Mouse (Mus musculus) forebrain, embryonic 14.5 days (tissue): Measurements from ENCODE around the gene Scrg1. TPM values are rescaled to one million over a fixed set of nuclear protein-coding genes. Genes with fewer than 3 reads are reported as not detected.
"Not testable (repeated sequence)": the region's sequence is repeated elsewhere in the genome, so short reads cannot be mapped to it uniquely, and the experiment has no call there.

Source experiments
- ATAC-seq: fragments of 200-750 bp; cut with Nextera tagmentation; 2 replicates; pipeline ENCODE4 v1.8.0; 2017; ENCODE audit warnings: mild to moderate bottlenecking, moderate library complexity
- DNase-seq: peaks from one replicate; pipeline ENCODE4 v3.0.0-alpha.2; 2015; ENCODE audit warnings: low spot score
- H3K27ac ChIP-seq: fragments of 300-500 bp; sonication (generic); 2 replicates; pipeline ENCODE4 v1.5.1; 2014; ENCODE audit warnings: low read depth, mild to moderate bottlenecking, control low read depth, low read length, moderate library complexity
- H3K27me3 ChIP-seq: fragments of 300-500 bp; sonication (generic); replicated peaks from 2 replicates; pipeline ENCODE4 v1.6.1; 2014; ENCODE audit warnings: low read length, control low read depth, mixed read lengths; ENCODE audit not compliant: control insufficient read depth, insufficient read depth
- H3K36me3 ChIP-seq: fragments of 300-500 bp; sonication (generic); 2 replicates; pipeline ENCODE4 v1.6.1; 2014; ENCODE audit warnings: low read length, control low read depth; ENCODE audit not compliant: control insufficient read depth, insufficient read depth
- H3K4me1 ChIP-seq: fragments of 300-500 bp; sonication (generic); 2 replicates; pipeline ENCODE4 v1.6.1; 2014; ENCODE audit warnings: antibody characterized with exemption, low read length, control low read depth; ENCODE audit not compliant: control insufficient read depth, insufficient read depth
- H3K4me2 ChIP-seq: fragments of 300-500 bp; sonication (generic); 2 replicates; pipeline ENCODE4 v1.6.1; 2014; ENCODE audit warnings: mild to moderate bottlenecking, control low read depth, low read length
- H3K4me3 ChIP-seq: fragments of 300-500 bp; sonication (generic); 2 replicates; pipeline ENCODE4 v1.5.1; 2014; ENCODE audit warnings: low read depth, low read length, control low read depth
- H3K9ac ChIP-seq: fragments of 300-500 bp; sonication (generic); 2 replicates; pipeline ENCODE4 v1.6.1; 2014; ENCODE audit warnings: mild to moderate bottlenecking, low read length, control low read depth, moderate library complexity
- H3K9me3 ChIP-seq: fragments of 300-500 bp; sonication (generic); replicated peaks from 2 replicates; pipeline ENCODE4 v1.6.1; 2016; ENCODE audit warnings: low read length, control low read depth, mixed read lengths; ENCODE audit not compliant: control insufficient read depth
- WGBS: fragments of 180-500 bp; shearing (Covaris S2); extraction: QIAGEN DNeasy Blood & Tissue Kit; methylation state at CpG from one replicate; pipeline ENCODE4 v1.1.7; 2014; 5-methylcytosine and 5-hydroxymethylcytosine counted together
- polyA plus RNA-seq: library from polyadenylated mRNA; unstranded; fragments of >200 nt; fragmentation: Nextera tagmentation; extraction: Ambion mirVana; gene quantifications from 2 replicates; pipeline ENCODE4 v1.2.1, GENCODE M21; 2014

Gene Scrg1
- polyA plus RNA-seq, 1 experiment from 2014 or later, result 6.9 TPM

DNA sequence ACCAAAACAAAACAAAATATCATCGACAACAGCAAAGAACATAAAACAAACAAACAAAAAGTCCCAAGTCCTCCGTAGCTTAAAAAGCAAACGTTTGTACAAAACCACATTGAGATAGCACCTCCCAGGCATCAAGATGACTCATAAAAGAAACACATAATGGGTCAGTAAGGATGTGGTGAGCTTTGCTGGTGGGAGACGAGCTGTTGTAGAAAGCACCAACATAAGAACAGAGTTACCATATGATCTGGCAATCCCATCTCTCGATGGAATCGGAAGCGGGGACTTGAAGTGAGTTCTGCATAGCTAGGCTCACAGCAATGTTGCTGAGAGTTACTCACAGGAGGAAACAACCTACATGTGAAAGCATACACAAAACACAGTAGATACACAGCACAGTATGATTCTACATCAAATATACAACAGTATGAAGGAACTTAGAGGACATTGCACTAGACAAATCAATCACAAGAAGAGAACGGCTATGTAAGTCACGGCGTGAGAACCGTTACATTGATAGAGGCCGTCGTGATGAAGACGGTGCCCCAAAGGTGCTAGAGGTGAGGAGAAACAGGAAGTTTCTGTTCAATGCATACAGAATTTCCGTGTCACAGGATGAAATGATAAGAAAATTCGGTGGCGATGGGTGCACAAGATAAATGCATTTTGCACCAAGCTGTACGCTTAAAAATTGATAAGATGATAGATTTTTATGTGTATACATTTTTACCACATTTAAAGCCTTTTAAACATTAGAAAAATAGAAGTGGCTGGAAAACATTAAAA lies 27.9 kb upstream of the Scrg1 start:
- Histone ChIP-seq H3K4me1 (no peaks in the 10 kb centered on the region), H3K27me3 (no peaks in the 10 kb centered on the region), H3K36me3 (no peaks in the 10 kb centered on the region), H3K4me2 (no peak overlapping the region), H3K4me3 (no peak overlapping the region), H3K9me3 (no peaks in the 10 kb centered on the region), H3K9ac (no peak overlapping the region), H3K27ac (no peak overlapping the region)
- DNase-seq, result no peak
- WGBS, result 75% methylated on average over 18 of the region's 18 CpGs
- no peak for ATAC-seq

DNA sequence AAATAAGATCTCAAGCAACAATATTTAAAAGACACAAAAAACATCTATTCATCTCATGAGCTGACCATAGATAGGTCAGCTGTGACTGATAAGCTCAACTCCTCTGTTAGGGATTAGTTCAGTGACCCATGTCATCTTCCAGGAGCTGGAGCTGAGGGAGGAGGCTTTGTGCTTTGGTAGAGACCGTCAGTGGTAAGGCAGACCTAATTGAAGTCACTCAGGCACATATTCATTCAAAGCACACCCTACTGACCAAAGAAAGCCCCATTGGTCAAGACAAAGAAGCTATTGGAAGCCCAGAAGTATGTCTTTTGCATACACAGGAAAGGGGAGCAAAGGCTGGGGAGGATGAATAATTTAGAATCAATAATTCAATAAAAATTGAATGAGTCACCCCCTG lies 27.2 kb upstream of the Scrg1 start:
- H3K4me1 ChIP-seq, result no peaks in the 10 kb centered on the region
- no peaks in the 10 kb centered on the region for H3K27me3 ChIP-seq
- ATAC-seq (peak; percentile 22; the same call in 1 of the 2 replicates), DNase-seq (no peak)
- no peaks in the 10 kb centered on the region for H3K36me3 ChIP-seq
- no peak overlapping the region for H3K9ac ChIP-seq
- H3K27ac ChIP-seq, result no peak overlapping the region
- H3K4me2 ChIP-seq, result no peak overlapping the region
- H3K4me3 ChIP-seq, result no peak overlapping the region
- no peaks in the 10 kb centered on the region for H3K9me3 ChIP-seq
- 0% methylated on average over 1 of the region's 1 CpGs for WGBS

DNA sequence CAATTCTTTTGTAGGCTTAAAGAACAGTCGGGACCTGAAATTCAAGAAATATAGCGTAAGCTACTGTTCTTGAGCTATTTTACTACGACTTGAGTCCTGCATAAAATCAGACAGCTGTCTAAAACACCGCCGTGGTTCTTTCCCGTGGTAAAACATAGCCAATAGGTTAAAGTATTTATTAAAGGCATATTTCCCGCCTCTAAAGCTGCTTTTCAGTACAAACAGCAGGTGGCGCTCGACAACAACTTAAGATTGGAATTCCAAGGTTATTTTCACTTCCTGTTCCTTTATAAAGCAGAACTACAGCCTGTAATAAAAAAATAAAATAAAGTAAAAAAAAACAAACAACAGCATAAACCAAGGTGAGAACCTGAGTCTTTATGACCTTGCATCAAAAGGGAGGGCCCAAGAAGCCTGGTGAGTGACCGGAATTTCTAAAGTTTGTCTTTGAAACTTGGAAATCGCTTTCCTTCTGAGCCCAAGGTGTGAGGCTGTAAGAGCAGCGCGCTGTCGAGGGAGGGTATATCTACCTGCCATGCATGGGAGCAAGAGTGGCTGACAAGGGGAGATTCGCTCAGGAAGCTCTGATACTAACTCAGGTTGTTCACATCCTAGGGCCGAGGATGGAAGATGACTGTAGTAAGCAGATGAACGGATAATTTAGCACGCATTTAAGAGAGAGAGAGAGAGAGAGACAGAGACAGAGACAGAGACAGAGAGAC lies 26.4 kb upstream of the Scrg1 start:
- Histone ChIP-seq H3K4me2 (no peak overlapping the region), H3K36me3 (no peaks in the 10 kb centered on the region), H3K4me1 (no peaks in the 10 kb centered on the region), H3K27ac (no peak overlapping the region), H3K27me3 (no peaks in the 10 kb centered on the region), H3K9ac (no peak overlapping the region), H3K4me3 (no peak overlapping the region), H3K9me3 (no peaks in the 10 kb centered on the region)
- ATAC-seq (peak; percentile 61), DNase-seq (peak; percentile 92)
- WGBS, result 34% methylated on average over 18 of the region's 18 CpGs

DNA sequence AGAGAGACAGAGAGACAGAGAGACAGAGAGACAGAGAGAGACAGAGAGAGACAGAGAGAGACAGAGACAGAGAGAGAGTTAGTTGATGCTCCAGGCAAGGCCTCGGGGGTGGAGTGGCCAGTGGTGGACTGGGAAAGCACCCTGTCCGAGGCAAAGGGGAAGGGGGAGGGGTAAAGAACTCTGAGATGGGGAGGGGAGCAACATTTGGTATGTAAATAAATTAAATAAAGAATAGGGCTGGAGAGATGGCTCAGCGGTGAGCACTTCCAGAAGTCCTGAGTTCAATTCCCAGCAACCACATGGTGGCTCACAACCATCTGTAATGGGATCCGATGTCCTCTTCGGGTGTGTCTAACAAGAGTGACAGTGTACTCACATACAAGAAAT lies 25.8 kb upstream of the Scrg1 start:
- not testable (repeated sequence) for H3K4me2 ChIP-seq, H3K27ac ChIP-seq, H3K4me3 ChIP-seq, H3K9ac ChIP-seq, H3K4me1 ChIP-seq, H3K27me3 ChIP-seq, H3K9me3 ChIP-seq, H3K36me3 ChIP-seq, ATAC-seq, DNase-seq
- 71% methylated on average over 5 of the region's 5 CpGs for WGBS

DNA sequence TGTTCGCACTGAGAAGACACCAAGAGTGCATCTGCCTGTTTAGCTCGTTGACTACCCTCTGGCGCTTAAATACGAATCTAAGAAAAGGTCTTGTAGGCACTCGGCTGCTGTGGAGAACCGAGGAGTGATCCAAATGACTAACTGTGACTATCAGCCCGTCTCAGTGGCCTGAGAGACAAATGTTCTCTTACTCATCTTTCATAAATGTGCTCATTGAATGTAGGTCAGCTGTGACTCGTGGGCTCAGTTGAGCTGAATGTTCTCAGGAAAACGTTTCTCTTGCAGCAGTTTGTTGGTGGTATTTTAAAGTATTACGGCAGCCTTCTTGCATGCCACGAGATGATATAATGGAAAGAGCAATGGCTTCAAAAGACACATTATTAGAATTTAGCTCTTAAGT lies 24.8 kb upstream of the Scrg1 start:
- Histone ChIP-seq H3K4me1 (0 out of 2 replicates have a peak, but pooled peaks cover 3% of the 10 kb centered on the region), H3K27me3 (no peaks in the 10 kb centered on the region), H3K27ac (no peak overlapping the region), H3K4me2 (no peak overlapping the region), H3K9me3 (no peaks in the 10 kb centered on the region), H3K4me3 (no peak overlapping the region), H3K36me3 (no peaks in the 10 kb centered on the region), H3K9ac (no peak overlapping the region)
- DNase-seq (no peak), ATAC-seq (no peak)
- 89% methylated on average over 11 of the region's 11 CpGs for WGBS

DNA sequence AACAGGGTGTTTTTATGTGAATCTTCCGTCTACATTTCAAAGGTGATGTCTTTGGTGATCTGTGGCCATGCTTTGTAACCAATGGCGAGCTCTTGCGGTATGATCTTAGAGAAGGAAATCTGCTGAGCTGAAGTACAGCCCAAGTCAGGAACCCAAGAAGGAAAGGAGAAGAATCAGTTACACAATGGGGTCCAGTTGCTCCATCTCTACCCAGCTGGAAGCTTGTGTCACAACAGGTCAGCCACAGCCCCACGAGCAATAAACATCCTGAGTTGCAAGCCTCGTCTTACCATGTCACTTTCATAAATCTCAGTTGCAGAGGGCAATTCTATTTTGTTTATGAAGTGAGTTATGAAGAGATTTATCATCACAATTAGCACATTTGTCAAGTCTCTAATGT lies 22.9 kb upstream of the Scrg1 start:
- peaks cover 8% of the 10 kb centered on the region; the same call in 1 of the 2 replicates for H3K4me1 ChIP-seq
- no peak overlapping the region for H3K9ac ChIP-seq
- H3K9me3 ChIP-seq, result no peaks in the 10 kb centered on the region
- DNase-seq (no peak), ATAC-seq (no peak)
- no peak overlapping the region for H3K4me2 ChIP-seq
- 95% methylated on average over 5 of the region's 5 CpGs for WGBS
- no peak overlapping the region for H3K27ac ChIP-seq
- no peaks in the 10 kb centered on the region for H3K27me3 ChIP-seq
- no peaks in the 10 kb centered on the region for H3K36me3 ChIP-seq
- H3K4me3 ChIP-seq, result no peak overlapping the region

DNA sequence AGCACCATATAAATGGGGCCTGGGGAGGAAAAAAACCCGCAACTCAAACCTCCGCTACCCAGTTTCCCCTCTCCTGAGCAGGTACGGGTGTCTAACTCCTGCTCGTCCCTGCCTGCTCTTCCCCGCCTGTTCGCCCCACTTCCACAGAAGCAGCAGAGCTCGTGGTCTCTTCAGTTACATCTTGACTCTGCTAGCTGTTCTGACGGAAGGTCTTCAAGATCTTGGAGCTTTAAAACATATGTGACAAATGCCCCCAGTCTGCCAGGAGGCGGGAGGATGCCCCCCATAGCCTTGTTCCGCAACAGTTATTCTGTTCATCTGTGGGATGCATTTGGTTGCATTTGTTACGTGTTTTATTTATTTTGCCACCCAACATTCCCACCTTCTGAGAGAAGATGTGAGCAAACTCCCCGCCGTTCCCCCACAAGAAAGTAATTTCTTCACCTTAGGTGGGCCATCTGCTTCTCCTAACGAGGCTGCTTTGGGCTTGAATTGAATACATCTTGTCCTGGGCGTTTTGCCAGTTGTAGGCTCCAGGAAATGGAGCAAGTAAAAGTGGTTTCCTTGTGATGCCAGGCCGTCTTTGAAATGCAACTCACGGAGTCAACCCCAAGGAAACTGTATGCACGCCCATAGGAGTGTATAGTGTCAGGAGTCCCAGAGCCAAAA lies 19.8 kb upstream of the Scrg1 start:
- 35% methylated on average over 18 of the region's 18 CpGs for WGBS
- peak; percentile 84 for ATAC-seq
- Histone ChIP-seq H3K27me3 (no peaks in the 10 kb centered on the region), H3K4me3 (no peak overlapping the region), H3K36me3 (no peaks in the 10 kb centered on the region), H3K4me2 (peak overlapping the region; percentile 10; the same call in 1 of the 2 replicates), H3K9ac (no peak overlapping the region), H3K4me1 (peaks cover 8% of the 10 kb centered on the region; the same call in 1 of the 2 replicates), H3K9me3 (no peaks in the 10 kb centered on the region), H3K27ac (peak overlapping the region; percentile 56; the same call in 1 of the 2 replicates)
- DNase-seq, result peak; percentile 91

DNA sequence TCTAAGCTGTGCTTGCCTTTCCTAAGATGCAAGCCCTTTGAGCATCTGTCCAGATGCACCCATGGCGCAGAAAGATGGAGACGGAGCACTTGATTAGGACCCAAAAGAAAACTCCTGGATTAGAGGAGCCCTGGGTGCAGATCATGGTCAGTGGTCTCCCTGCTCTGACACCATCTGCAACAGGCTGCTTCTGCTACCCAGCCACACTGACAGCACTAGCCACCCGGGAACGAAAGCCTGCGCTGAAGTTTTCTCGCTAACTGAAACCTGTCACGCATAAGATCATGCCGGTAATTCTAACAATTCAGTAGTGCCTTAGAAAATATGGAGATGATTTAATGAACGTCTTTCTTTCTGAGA lies 19.3 kb upstream of the Scrg1 start:
- H3K4me3 ChIP-seq, result no peak overlapping the region
- 56% methylated on average over 9 of the region's 9 CpGs for WGBS
- H3K9me3 ChIP-seq, result no peaks in the 10 kb centered on the region
- H3K27me3 ChIP-seq, result no peaks in the 10 kb centered on the region
- DNase-seq, result no peak
- no peak overlapping the region for H3K9ac ChIP-seq
- peaks cover 8% of the 10 kb centered on the region; the same call in 1 of the 2 replicates for H3K4me1 ChIP-seq
- H3K36me3 ChIP-seq, result no peaks in the 10 kb centered on the region
- peak; percentile 72 for ATAC-seq
- peak overlapping the region; percentile 0; the same call in 1 of the 2 replicates for H3K27ac ChIP-seq
- peak overlapping the region; percentile 10; the same call in 1 of the 2 replicates for H3K4me2 ChIP-seq
